Mouse (Mus musculus) spleen, adult 2 months (tissue): ENCODE measurements around the gene Srsx. TPM values are rescaled to one million over a fixed set of nuclear protein-coding genes. Genes with fewer than 3 reads are reported as not detected.
"Not testable (repeated sequence)": the region's sequence is repeated elsewhere in the genome, so short reads cannot be mapped to it uniquely, and the experiment has no call there.

ENCODE experiments used
- DNase-seq, 2 experiments: peaks; one replicate each; pipeline versions ENCODE4 v3.0.0 to v3.0.0-alpha.2; 2012 to 2021; ENCODE audit warnings: low spot score in 2 of 2, low read depth in 1 of 2
- H3K27ac ChIP-seq: fragments of 200-500 bp; 2 replicates; pipeline ENCODE4 v1.5.1; 2012; ENCODE audit warnings: low read length, inconsistent platforms; ENCODE audit not compliant: insufficient read depth
- H3K27me3 ChIP-seq: fragments of 200-500 bp; 2 replicates; pipeline ENCODE4 v1.6.1; 2012; ENCODE audit warnings: mild to moderate bottlenecking, moderate library complexity, low read length, inconsistent platforms; ENCODE audit not compliant: control insufficient read depth, insufficient read depth
- H3K36me3 ChIP-seq: fragments of 200-500 bp; 2 replicates; pipeline ENCODE4 v1.6.1; 2012; ENCODE audit warnings: mild to moderate bottlenecking, low read length, inconsistent platforms; ENCODE audit not compliant: control insufficient read depth, insufficient read depth
- H3K4me1 ChIP-seq: fragments of 200-500 bp; 2 replicates; pipeline ENCODE4 v1.6.1; 2011; ENCODE audit warnings: inconsistent platforms; ENCODE audit not compliant: control insufficient read depth, insufficient read depth, insufficient read length
- H3K4me3 ChIP-seq: fragments of 200-500 bp; 2 replicates; pipeline ENCODE4 v1.5.1; 2011; ENCODE audit warnings: mild to moderate bottlenecking, inconsistent platforms; ENCODE audit not compliant: insufficient read depth, insufficient read length; ENCODE audit errors: extremely low read depth
- WGBS: fragments of 180-500 bp; shearing (Covaris S2); methylation state at CpG from one replicate; pipeline ENCODE4 v1.1.7; 2018; 5-methylcytosine and 5-hydroxymethylcytosine counted together
- polyA plus RNA-seq: library from polyadenylated mRNA; depleted of rRNA; stranded (reverse); fragments of >200 nt; gene quantifications from 2 replicates; pipeline ENCODE4 v1.2.3, GENCODE M21; 2012; rRNA removed

Gene Srsx
- polyA plus RNA-seq = not detected in 2 replicates

GRCm38 (mm10) chrX:123222381-123222780, at the start of gene Srsx:
Gene Srsx (minus strand): TSS chrX:123222481.
- not testable (repeated sequence) for H3K4me3 ChIP-seq, H3K27me3 ChIP-seq, H3K36me3 ChIP-seq, H3K27ac ChIP-seq, DNase-seq, H3K4me1 ChIP-seq
- WGBS = no CpG with 5 or more reads among the region's 1 CpGs

GRCm38 (mm10) chrX:123246807-123247206, 24.5 kb upstream of the Srsx start, which contains the start of gene Gm17577:
Gene Gm17577 (minus strand): TSS chrX:123246907.
- not testable (repeated sequence) for H3K27ac ChIP-seq, H3K36me3 ChIP-seq, H3K4me1 ChIP-seq, H3K27me3 ChIP-seq, H3K4me3 ChIP-seq, DNase-seq
- no CpG with 5 or more reads among the region's 3 CpGs for WGBS

Other genes with a start within 250 kb of the Srsx start
- not detected in 2 replicates for gene Gm17521, start 192.8 kb downstream of the Srsx start, polyA plus RNA-seq
- 1.2 and 1.3 TPM in 2 replicates for gene Cldn34c1, start 119.0 kb downstream of the Srsx start, polyA plus RNA-seq
- not detected in 2 replicates for gene Gm17577, start 24.4 kb upstream of the Srsx start, polyA plus RNA-seq